Mouse (Mus musculus): ENCODE measurements around the gene Map2k6. TPM values are rescaled to one million over a fixed set of nuclear protein-coding genes. Genes with fewer than 3 reads are reported as not detected.
A peak's percentile ranks its signal among the peaks of the same experiment; 100 is the strongest.

The Map2k6 gene
- polyA plus RNA-seq, 1 experiment from 2014 or later: 27.3 TPM

DNA sequence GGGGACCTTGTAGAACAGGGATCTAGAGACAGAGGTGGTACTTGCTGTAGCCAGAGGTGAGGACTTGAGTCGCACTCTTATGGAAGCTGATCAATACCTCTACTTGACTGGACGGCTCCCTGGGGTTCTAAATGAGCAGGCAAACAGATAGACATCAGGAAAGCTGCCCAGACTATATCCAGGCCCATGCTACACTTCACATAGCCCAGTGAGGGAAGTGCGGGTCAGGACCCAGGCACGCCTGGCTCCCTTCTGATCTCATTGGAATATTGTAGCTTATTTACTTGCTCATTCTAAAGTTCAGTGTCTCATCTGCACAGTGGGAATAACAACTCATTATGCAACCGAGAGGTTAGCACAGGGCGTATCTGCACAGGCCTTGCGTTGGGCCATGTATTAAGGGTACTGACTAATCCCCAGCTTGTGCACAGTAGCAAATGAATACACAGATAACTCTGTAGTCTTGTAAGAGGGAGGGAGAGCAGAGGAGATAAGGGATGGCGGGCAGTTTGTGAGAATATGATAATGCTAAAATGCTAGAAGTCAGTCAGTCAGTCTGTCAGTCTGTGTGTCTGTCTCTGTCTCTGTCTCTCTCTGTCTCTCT, 64.2 kb downstream of the Map2k6 start:
- peak; percentile 67; the same call in 1 of the 2 replicates for ATAC-seq (ENCODE audit: insufficient number of reproducible peaks, insufficient read depth, low FRiP score, low read depth)
- Histone ChIP-seq H3K4me1 (ENCODE audit: control insufficient read depth, insufficient read depth, low read length) (0 out of 2 replicates have a peak, but pooled peaks cover 9% of the 10 kb centered on the region), H3K27me3 (ENCODE audit: control insufficient read depth, insufficient read depth, low read length) (no peaks in the 10 kb centered on the region), H3K4me2 (replicated peaks; ENCODE audit: low read depth, low read length) (no peak overlapping the region), H3K9me3 (ENCODE audit: control insufficient read depth, low read depth, low read length) (no peaks in the 10 kb centered on the region), H3K9ac (replicated peaks; ENCODE audit: low read depth, low read length) (no peak overlapping the region), H3K36me3 (ENCODE audit: control insufficient read depth, insufficient read depth, low read length) (no peaks in the 10 kb centered on the region), H3K27ac (ENCODE audit: low read length) (no peak overlapping the region), H3K4me3 (ENCODE audit: low read depth, low read length) (no peak overlapping the region)
- 78% methylated on average over 8 of the region's 8 CpGs for WGBS

DNA sequence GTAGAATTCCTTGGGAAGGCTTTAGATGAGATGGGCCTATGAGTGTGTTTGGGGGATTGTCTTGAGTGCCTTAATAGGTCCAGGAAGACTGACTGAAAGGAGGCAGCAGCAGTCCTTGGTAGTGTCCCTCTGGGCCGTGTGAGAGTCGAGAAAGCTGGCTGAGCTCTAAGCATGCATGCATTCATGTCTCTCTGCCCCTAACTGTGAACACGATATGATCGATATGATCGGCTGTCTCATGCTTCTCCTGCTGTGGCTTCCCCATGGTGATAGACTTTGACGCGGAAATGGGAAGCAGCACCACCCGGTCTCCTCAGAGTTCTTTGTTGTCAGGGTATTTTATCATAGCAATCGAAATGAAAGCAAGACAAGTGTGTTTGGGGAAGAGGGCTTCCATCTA, 64.9 kb downstream of the Map2k6 start:
- Histone ChIP-seq H3K4me1 (ENCODE audit: control insufficient read depth, insufficient read depth, low read length) (0 out of 2 replicates have a peak, but pooled peaks cover 7% of the 10 kb centered on the region), H3K27ac (ENCODE audit: low read length) (no peak overlapping the region), H3K4me2 (replicated peaks; ENCODE audit: low read depth, low read length) (no peak overlapping the region), H3K9me3 (ENCODE audit: control insufficient read depth, low read depth, low read length) (no peaks in the 10 kb centered on the region), H3K36me3 (ENCODE audit: control insufficient read depth, insufficient read depth, low read length) (no peaks in the 10 kb centered on the region), H3K27me3 (ENCODE audit: control insufficient read depth, insufficient read depth, low read length) (no peaks in the 10 kb centered on the region), H3K9ac (replicated peaks; ENCODE audit: low read depth, low read length) (no peak overlapping the region), H3K4me3 (ENCODE audit: low read depth, low read length) (no peak overlapping the region)
- WGBS: 69% methylated on average over 9 of the region's 9 CpGs
- ATAC-seq (ENCODE audit: insufficient number of reproducible peaks, insufficient read depth, low FRiP score, low read depth): no peak

DNA sequence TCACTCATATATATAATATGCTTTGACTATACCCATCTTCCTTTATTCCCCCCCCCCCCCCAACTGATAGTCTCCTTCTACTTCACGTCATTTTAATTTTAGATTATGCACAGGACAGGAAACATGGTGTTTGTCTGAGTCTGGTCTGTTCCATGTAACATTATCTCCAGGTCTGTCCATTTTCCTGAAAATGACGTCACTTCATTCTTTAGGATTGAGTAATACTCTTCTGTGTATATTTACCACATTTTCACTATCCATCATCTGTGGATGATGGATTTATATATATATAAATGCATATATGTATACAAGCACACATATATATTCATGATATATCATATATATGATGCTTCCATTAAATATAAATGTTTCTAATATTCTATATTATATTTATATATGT, 70.1 kb downstream of the Map2k6 start:
- no peaks in the 10 kb centered on the region for H3K9me3 ChIP-seq (ENCODE audit: control insufficient read depth, low read depth, low read length)
- no peak overlapping the region for H3K4me3 ChIP-seq (ENCODE audit: low read depth, low read length)
- H3K4me1 ChIP-seq (ENCODE audit: control insufficient read depth, insufficient read depth, low read length): no peaks in the 10 kb centered on the region
- no peak for ATAC-seq (ENCODE audit: insufficient number of reproducible peaks, insufficient read depth, low FRiP score, low read depth)
- H3K36me3 ChIP-seq (ENCODE audit: control insufficient read depth, insufficient read depth, low read length): no peaks in the 10 kb centered on the region
- H3K27ac ChIP-seq (ENCODE audit: low read length): no peak overlapping the region
- 69% methylated on average over 2 of the region's 2 CpGs for WGBS
- H3K4me2 ChIP-seq (replicated peaks; ENCODE audit: low read depth, low read length): no peak overlapping the region
- H3K9ac ChIP-seq (replicated peaks; ENCODE audit: low read depth, low read length): no peak overlapping the region
- no peaks in the 10 kb centered on the region for H3K27me3 ChIP-seq (ENCODE audit: control insufficient read depth, insufficient read depth, low read length)

GRCm38 (mm10) chr11:110470561-110471273, 71.8 kb downstream of the Map2k6 start:
- no peak for ATAC-seq (ENCODE audit: insufficient number of reproducible peaks, insufficient read depth, low FRiP score, low read depth)
- Histone ChIP-seq H3K36me3 (ENCODE audit: control insufficient read depth, insufficient read depth, low read length) (no peaks in the 10 kb centered on the region), H3K9ac (replicated peaks; ENCODE audit: low read depth, low read length) (no peak overlapping the region), H3K9me3 (ENCODE audit: control insufficient read depth, low read depth, low read length) (no peaks in the 10 kb centered on the region), H3K4me2 (replicated peaks; ENCODE audit: low read depth, low read length) (no peak overlapping the region), H3K4me3 (ENCODE audit: low read depth, low read length) (no peak overlapping the region), H3K27ac (ENCODE audit: low read length) (no peak overlapping the region), H3K27me3 (ENCODE audit: control insufficient read depth, insufficient read depth, low read length) (no peaks in the 10 kb centered on the region), H3K4me1 (ENCODE audit: control insufficient read depth, insufficient read depth, low read length) (no peaks in the 10 kb centered on the region)
- WGBS: 88% methylated on average over 8 of the region's 8 CpGs

DNA sequence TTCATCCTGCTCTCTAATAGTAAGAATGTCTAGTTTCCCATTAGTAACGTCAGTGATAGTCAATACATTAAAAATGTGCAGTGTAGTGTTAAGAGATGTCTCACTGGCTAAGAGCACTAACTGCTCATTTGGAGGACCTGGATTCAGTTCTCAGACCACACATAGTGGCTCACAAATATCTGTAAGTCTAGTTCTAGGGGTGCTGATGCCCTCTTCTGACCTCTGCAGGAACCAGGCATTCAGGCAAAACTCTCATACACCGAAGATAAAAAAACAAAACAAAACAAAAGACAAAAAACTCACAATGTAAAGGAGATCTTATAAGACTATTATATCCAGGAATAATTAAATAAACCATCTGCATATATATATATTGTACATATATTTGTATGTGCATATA, 72.4 kb downstream of the Map2k6 start:
- ATAC-seq (ENCODE audit: insufficient number of reproducible peaks, insufficient read depth, low FRiP score, low read depth): no peak
- Histone ChIP-seq H3K4me1 (ENCODE audit: control insufficient read depth, insufficient read depth, low read length) (no peaks in the 10 kb centered on the region), H3K4me2 (replicated peaks; ENCODE audit: low read depth, low read length) (no peak overlapping the region), H3K27ac (ENCODE audit: low read length) (no peak overlapping the region), H3K27me3 (ENCODE audit: control insufficient read depth, insufficient read depth, low read length) (no peaks in the 10 kb centered on the region), H3K4me3 (ENCODE audit: low read depth, low read length) (no peak overlapping the region), H3K36me3 (ENCODE audit: control insufficient read depth, insufficient read depth, low read length) (no peaks in the 10 kb centered on the region), H3K9me3 (ENCODE audit: control insufficient read depth, low read depth, low read length) (no peaks in the 10 kb centered on the region), H3K9ac (replicated peaks; ENCODE audit: low read depth, low read length) (no peak overlapping the region)
- WGBS: 88% methylated on average over 2 of the region's 2 CpGs

DNA sequence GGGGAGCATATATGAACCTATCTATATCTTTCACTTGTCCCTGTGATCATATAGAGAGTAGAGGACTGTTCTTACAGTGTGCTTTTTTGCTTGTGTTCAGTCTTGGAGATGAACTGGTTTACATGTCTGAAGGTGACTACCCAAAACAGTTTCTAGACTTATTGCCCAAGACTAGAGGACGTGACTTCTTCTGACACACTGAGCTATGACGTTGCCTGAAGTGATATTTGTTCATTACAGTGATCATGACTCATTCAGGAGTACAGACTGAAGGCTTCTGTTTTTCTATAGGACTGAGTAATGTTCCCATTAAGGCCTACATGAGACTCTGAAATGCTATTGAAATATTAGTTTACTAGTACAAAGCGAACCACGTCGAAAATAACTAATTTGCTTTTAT, 73.2 kb downstream of the Map2k6 start:
- H3K4me1 ChIP-seq (ENCODE audit: control insufficient read depth, insufficient read depth, low read length): no peaks in the 10 kb centered on the region
- ATAC-seq (ENCODE audit: insufficient number of reproducible peaks, insufficient read depth, low FRiP score, low read depth): no peak
- no peaks in the 10 kb centered on the region for H3K27me3 ChIP-seq (ENCODE audit: control insufficient read depth, insufficient read depth, low read length)
- H3K36me3 ChIP-seq (ENCODE audit: control insufficient read depth, insufficient read depth, low read length): no peaks in the 10 kb centered on the region
- no peak overlapping the region for H3K4me3 ChIP-seq (ENCODE audit: low read depth, low read length)
- no peak overlapping the region for H3K9ac ChIP-seq (replicated peaks; ENCODE audit: low read depth, low read length)
- H3K4me2 ChIP-seq (replicated peaks; ENCODE audit: low read depth, low read length): no peak overlapping the region
- no peaks in the 10 kb centered on the region for H3K9me3 ChIP-seq (ENCODE audit: control insufficient read depth, low read depth, low read length)
- 86% methylated on average over 5 of the region's 5 CpGs for WGBS
- H3K27ac ChIP-seq (ENCODE audit: low read length): no peak overlapping the region

DNA sequence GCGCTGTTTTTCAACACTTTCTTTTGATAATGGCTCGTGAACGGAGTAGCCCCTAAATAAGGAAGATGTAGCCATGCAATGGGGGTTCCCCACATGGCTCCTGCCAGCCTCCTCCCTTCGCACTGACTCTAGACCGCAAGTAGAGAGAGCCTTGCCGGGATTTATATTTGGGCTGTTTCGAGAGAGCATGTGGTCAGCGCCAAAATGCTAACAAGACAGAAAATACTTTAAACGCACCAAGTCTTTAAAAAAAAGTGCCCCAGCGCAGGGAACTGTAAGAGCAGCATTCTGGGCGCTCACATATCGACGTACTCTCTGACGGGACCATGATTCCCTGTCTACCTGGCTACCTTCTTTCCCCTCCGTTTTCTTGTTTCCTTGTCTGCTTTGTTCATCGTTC, 74.6 kb downstream of the Map2k6 start:
- no peak overlapping the region for H3K4me3 ChIP-seq (ENCODE audit: low read depth, low read length)
- H3K36me3 ChIP-seq (ENCODE audit: control insufficient read depth, insufficient read depth, low read length): no peaks in the 10 kb centered on the region
- WGBS: 86% methylated on average over 16 of the region's 16 CpGs
- no peak overlapping the region for H3K9ac ChIP-seq (replicated peaks; ENCODE audit: low read depth, low read length)
- H3K4me1 ChIP-seq (ENCODE audit: control insufficient read depth, insufficient read depth, low read length): 0 out of 2 replicates have a peak, but pooled peaks cover 2% of the 10 kb centered on the region
- H3K27ac ChIP-seq (ENCODE audit: low read length): no peak overlapping the region
- no peak for ATAC-seq (ENCODE audit: insufficient number of reproducible peaks, insufficient read depth, low FRiP score, low read depth)
- H3K4me2 ChIP-seq (replicated peaks; ENCODE audit: low read depth, low read length): no peak overlapping the region
- no peaks in the 10 kb centered on the region for H3K9me3 ChIP-seq (ENCODE audit: control insufficient read depth, low read depth, low read length)
- no peaks in the 10 kb centered on the region for H3K27me3 ChIP-seq (ENCODE audit: control insufficient read depth, insufficient read depth, low read length)

DNA sequence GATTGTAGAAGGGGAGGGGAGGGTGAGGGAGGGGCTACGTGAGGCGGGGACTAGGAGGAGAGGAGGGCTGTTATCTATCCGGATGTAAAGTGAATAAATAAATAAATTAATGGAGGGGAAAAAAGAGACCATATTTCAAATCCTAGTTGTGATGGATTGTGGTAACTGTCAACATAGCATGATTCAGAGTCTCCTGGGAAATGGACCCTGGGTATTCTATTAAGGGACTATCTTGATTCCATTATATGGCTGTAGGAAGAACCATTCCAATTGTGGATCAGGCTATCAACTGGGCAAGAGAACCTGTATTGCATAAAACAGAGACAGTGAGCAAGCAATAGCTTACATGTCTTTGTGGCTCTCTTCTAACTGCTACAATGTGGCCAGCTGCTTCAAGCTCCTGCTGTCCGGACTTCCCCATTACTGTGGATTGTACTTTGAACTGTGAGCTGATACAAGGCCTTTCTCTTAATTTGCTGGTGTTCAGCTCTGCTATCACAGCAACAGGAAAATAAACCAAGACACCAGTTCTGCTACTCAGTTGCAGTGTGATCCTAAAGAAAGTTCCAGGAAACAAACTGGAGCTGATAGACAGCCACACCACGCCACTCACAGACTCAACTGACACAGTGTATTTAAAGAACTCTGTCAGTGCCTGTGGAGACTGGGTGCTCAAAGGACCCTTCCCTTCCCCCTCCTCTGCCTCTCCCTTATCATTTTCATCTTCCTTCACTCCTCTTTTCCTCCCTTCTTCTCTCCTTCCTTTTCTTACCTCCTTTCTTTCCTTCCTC, 77.6 kb downstream of the Map2k6 start:
- Histone ChIP-seq H3K4me2 (replicated peaks; ENCODE audit: low read depth, low read length) (no peak overlapping the region), H3K4me3 (ENCODE audit: low read depth, low read length) (no peak overlapping the region), H3K27me3 (ENCODE audit: control insufficient read depth, insufficient read depth, low read length) (no peaks in the 10 kb centered on the region), H3K9ac (replicated peaks; ENCODE audit: low read depth, low read length) (no peak overlapping the region), H3K4me1 (ENCODE audit: control insufficient read depth, insufficient read depth, low read length) (peaks cover 6% of the 10 kb centered on the region; the same call in 1 of the 2 replicates), H3K27ac (ENCODE audit: low read length) (no peak overlapping the region), H3K36me3 (ENCODE audit: control insufficient read depth, insufficient read depth, low read length) (no peaks in the 10 kb centered on the region), H3K9me3 (ENCODE audit: control insufficient read depth, low read depth, low read length) (no peaks in the 10 kb centered on the region)
- no peak for ATAC-seq (ENCODE audit: insufficient number of reproducible peaks, insufficient read depth, low FRiP score, low read depth)
- WGBS: 43% methylated on average over 5 of the region's 5 CpGs

Measured in stomach, embryonic 14.5 days (tissue).